In genomic region chr13:84347914-84348700, GRCm38 (mm10) we compare ENCODE assay signal across 8 mouse cellular contexts.
DNase-seq lines count a peak whose midpoint lies in the region; ATAC-seq and TF ChIP-seq lines count a peak whose summit lies in the region.

No protein-coding gene starts in this region.

- H3K4me3 ChIP-seq in G1E (ENCODE audit: low read depth, low read length) = no peak overlapping the region; the same call in 1 of the 2 replicates
- H3K4me3 ChIP-seq in hindbrain, embryonic 10.5 days = peak overlapping the region; percentile 56
- peak overlapping the region; percentile 39 for H3K4me3 ChIP-seq in lung, postnatal 0 days (ENCODE audit: low read depth, low read length)

- no peak for TF ChIP-seq CTCF in G1E (IDR thresholded peaks at IDR 0.05; ENCODE audit: low read depth, low read length)
- TF ChIP-seq CTCF in lung, postnatal 0 days (IDR thresholded peaks at IDR 0.05) = peak; percentile 75

- H3K27ac ChIP-seq in hindbrain, embryonic 10.5 days = peak overlapping the region; percentile 93
- no peak overlapping the region for H3K27ac ChIP-seq in lung, postnatal 0 days (ENCODE audit: low read length)

- H3K9me3 ChIP-seq in G1E (replicated peaks) = no peaks in the 10 kb centered on the region
- no peaks in the 10 kb centered on the region for H3K9me3 ChIP-seq in hindbrain, embryonic 10.5 days
- H3K9me3 ChIP-seq in lung, postnatal 0 days (ENCODE audit: low read length) = no peaks in the 10 kb centered on the region

- no peak overlapping the region for H3K9ac ChIP-seq in lung, postnatal 0 days (replicated peaks; ENCODE audit: low read depth)

- peak; percentile 8 for DNase-seq in G1E (ENCODE audit: low spot score)
- DNase-seq in cerebellum, adult 11-12 months = peak; percentile 100
- DNase-seq in forelimb bud, embryonic 11.5 days (ENCODE audit: low read depth, low spot score) = peak; percentile 97
- peak; percentile 98 for DNase-seq in hindbrain, embryonic 10.5 days (ENCODE audit: low spot score)
- DNase-seq in layer of hippocampus, adult 9-11 months = peak; percentile 98
- peak; percentile 98 for DNase-seq in lung, postnatal 0 days (ENCODE audit: low spot score)
- DNase-seq in ovary, postnatal 14 days (ENCODE audit: low spot score) = peak; percentile 86
- peak; percentile 79 to 81 for DNase-seq in thymus, postnatal 36 days

- under 1% methylated on average over 34 of the region's 34 CpGs for WGBS in hindbrain, embryonic 10.5 days
- WGBS in lung, postnatal 0 days = under 1% methylated on average over 33 of the region's 34 CpGs

- H3K4me1 ChIP-seq in G1E (ENCODE audit: insufficient read depth, low read depth, low read length) = peaks cover 9% of the 10 kb centered on the region
- H3K4me1 ChIP-seq in hindbrain, embryonic 10.5 days (replicated peaks) = peaks cover 60% of the 10 kb centered on the region
- peaks cover 8% of the 10 kb centered on the region; the same call in 1 of the 2 replicates for H3K4me1 ChIP-seq in lung, postnatal 0 days (ENCODE audit: insufficient read depth, low read depth, low read length)

- H3K36me3 ChIP-seq in G1E (replicated peaks) = no peaks in the 10 kb centered on the region
- no peaks in the 10 kb centered on the region for H3K36me3 ChIP-seq in hindbrain, embryonic 10.5 days
- H3K36me3 ChIP-seq in lung, postnatal 0 days (ENCODE audit: insufficient read depth, low read length) = no peaks in the 10 kb centered on the region

- H3K27me3 ChIP-seq in G1E (ENCODE audit: insufficient read depth, low read length) = peaks cover 47% of the 10 kb centered on the region
- H3K27me3 ChIP-seq in hindbrain, embryonic 10.5 days (ENCODE audit: insufficient read depth, poor library complexity, severe bottlenecking) = peaks cover 64% of the 10 kb centered on the region
- H3K27me3 ChIP-seq in lung, postnatal 0 days (replicated peaks; ENCODE audit: insufficient read depth, low read length) = peaks cover 29% of the 10 kb centered on the region

- peak overlapping the region; percentile 80 for H3K4me2 ChIP-seq in lung, postnatal 0 days (replicated peaks; ENCODE audit: low read depth, low read length)

- TF ChIP-seq EP300 in lung, postnatal 0 days (IDR thresholded peaks at IDR 0.05) = no peak

- ATAC-seq in G1E (ENCODE audit: extremely low read depth, insufficient number of reproducible peaks, low FRiP score, poor library complexity, severe bottlenecking) = peak; percentile 92
- ATAC-seq in lung, postnatal 0 days = peak; percentile 99

Comparison
In these comparisons a context has a peak if more than half of its experiments do, and no peak if none do; other contexts are left out.
1. DNase-seq: peak in every context shown above with its lines; median percentile 100 in cerebellum, adult 11-12 months; 98 in hindbrain, embryonic 10.5 days; 98 in layer of hippocampus, adult 9-11 months; 98 in lung, postnatal 0 days; 97 in forelimb bud, embryonic 11.5 days; 86 in ovary, postnatal 14 days; 80 in thymus, postnatal 36 days; 8 in G1E.